Mouse (Mus musculus) megakaryocyte, embryonic 14.5 days (primary cell): Measurements from ENCODE around the gene Mlh3.

ENCODE experiments used
- FLI1 ChIP-seq: IDR thresholded peaks from 2 replicates; pipeline ENCODE4 v1.6.1; 2012; ENCODE audit warnings: low read length, inconsistent platforms, mixed read lengths
- GATA1 ChIP-seq: IDR thresholded peaks from 3 replicates; pipeline ENCODE4 v1.6.1; 2012; ENCODE audit warnings: mixed read lengths, low read length, inconsistent platforms, borderline replicate concordance

DNA sequence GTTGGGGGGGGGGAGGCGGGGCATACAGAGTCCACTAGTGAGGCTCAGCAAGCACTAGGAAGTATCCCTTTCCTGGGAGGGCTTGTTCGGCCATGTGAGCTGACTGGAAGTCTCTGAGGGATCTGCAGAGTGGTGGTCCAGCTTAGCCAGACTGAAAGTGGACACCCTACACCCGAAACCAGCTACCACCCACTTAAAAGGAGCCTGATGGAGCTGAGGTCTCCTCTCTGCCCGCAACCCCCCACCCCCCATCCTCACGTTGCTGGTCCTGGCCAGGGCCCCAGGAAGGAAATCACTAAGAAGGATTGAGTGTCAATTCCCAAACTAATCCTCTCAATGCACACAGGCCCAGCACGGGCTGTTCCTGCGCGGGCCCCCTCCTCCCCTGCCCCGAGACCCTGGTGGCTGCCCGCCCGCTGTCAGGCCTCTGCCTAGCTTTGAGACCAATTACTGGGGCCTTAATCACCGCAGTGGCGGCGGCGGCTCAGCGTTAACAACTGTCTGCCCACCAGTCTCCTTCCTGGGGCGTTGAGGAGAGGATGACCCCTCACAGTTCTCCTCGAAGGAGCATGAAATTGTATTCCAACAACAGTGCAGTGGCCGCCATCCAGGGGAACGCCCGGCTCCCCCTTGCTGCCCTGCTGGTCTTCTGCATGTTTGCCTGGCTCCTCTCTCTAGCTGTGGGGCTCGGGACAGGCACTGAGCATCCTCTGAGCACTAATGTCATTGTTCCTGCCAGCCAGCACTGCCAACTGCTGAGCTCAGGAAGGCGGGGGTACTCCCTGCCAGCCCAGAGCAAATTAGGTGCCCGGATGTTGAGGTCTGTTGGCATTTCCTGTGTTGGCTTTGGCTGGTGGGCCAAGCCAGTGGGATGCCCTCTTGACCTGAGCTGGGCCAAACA lies 69.2 kb downstream of the Mlh3 start:
- no peak for TF ChIP-seq FLI1
- no peak for TF ChIP-seq GATA1
